Mouse (Mus musculus) retina, postnatal 1 day (tissue): Measurements from ENCODE around the gene Gm14399.
"Not testable (repeated sequence)": the region's sequence is repeated elsewhere in the genome, so short reads cannot be mapped to it uniquely, and the experiment has no call there.

Experiments
- DNase-seq: peaks from one replicate; pipeline ENCODE4 v3.0.0-alpha.2; 2012

Gm14399 gene

GRCm38 (mm10) chr2:175141993-175142295, at the start of gene Gm14399:
Gm14399 (minus strand) TSS chr2:175142012.
- not testable (repeated sequence) for DNase-seq

- not testable (repeated sequence) for DNase-seq
Observed at GRCm38 (mm10) chr2:175179008-175179407, 37.2 kb upstream of the Gm14399 start.

DNA sequence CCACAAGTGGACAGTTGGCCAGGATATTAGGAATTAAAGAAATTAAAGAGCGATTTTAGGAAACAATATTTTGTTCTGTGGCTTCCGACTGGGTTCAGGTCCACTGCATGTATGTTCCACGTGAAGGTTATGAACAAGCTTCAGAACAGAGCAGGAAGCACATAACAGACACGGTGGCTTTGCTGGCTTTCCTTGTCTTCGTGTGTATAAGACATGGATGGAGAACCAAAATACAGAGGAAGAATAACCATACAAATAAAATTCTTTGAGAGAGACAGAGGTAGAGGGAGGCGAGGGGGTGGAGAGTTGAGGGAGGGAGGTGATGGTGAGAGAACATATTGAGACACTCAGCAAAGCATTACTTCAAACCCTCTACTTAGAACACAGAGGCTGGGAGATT, 34.5 kb upstream of the Gm14399 start:
- DNase-seq = no peak

DNA sequence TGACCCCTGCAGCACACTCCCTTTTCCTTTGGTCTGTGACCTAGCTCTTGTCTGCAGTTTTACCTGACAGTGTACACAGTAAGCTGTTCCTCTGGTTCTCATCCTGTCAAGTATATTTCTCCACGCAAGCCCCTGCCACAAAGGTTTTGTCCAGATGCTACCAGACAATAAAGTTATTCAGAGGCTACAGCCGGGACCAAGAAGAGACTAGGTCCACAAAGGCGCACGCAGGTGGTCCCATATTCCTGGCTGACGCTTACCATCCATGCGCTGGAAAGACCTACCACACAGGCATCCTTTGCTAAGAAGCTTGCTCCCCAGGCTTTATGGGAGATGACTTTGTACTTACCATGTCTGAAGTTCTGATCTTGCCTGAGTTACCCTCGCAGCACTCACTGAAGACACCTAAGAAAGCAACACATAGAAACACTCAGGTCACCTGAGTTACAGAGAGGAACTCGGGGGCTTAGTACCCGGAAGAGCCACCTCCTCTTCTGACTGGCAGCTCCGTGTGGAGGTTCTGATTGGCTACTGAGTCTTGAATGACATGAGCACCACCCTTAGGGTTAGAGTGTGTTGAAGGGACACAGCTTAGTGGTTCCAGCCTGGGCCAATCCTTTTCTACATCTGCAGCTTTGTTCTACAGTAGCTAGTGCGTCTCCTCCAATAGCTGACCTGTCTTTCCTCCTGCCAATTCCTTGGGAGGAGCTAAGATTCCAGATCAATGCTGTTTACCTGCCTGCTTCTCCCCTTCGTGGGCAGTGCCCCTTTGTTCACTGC, 33.8 kb upstream of the Gm14399 start, which contains the start of gene Gm14443:
Gm14443 (minus strand) TSS at position 471 of the 780 bp plus-strand sequence.
- DNase-seq = not testable (repeated sequence)

DNA sequence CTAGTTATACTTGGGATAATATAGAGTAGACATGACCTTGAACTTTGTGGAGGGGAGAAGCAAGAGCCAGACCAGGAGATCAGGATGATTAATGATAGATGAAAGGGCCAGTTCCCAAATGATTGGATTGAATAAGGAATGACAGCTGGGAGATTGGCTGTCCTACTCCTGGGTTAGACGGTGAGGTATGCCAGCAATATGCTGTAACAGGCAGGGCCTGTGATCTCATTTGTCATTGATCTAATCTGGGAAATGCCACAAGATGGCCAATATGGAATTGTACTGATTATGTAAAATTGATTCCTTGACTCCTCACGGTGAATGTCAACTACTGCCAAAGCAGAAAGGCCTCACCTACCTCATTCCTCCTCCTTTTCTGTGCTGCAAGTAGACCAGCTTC, 32.2 kb upstream of the Gm14399 start:
- not testable (repeated sequence) for DNase-seq

GRCm38 (mm10) chr2:175172906-175173595, 31.2 kb upstream of the Gm14399 start:
- DNase-seq = not testable (repeated sequence)

GRCm38 (mm10) chr2:175172123-175172522, 30.3 kb upstream of the Gm14399 start:
- no peak for DNase-seq

- DNase-seq = not testable (repeated sequence)
Observed at GRCm38 (mm10) chr2:175166870-175167269, 25.1 kb upstream of the Gm14399 start.

GRCm38 (mm10) chr2:175165110-175165509, 23.3 kb upstream of the Gm14399 start:
- not testable (repeated sequence) for DNase-seq

GRCm38 (mm10) chr2:175161438-175161837, 19.6 kb upstream of the Gm14399 start:
- not testable (repeated sequence) for DNase-seq

GRCm38 (mm10) chr2:175158642-175159041, 16.8 kb upstream of the Gm14399 start:
- DNase-seq = no peak

GRCm38 (mm10) chr2:175156696-175157095, 14.9 kb upstream of the Gm14399 start:
- no peak for DNase-seq

DNA sequence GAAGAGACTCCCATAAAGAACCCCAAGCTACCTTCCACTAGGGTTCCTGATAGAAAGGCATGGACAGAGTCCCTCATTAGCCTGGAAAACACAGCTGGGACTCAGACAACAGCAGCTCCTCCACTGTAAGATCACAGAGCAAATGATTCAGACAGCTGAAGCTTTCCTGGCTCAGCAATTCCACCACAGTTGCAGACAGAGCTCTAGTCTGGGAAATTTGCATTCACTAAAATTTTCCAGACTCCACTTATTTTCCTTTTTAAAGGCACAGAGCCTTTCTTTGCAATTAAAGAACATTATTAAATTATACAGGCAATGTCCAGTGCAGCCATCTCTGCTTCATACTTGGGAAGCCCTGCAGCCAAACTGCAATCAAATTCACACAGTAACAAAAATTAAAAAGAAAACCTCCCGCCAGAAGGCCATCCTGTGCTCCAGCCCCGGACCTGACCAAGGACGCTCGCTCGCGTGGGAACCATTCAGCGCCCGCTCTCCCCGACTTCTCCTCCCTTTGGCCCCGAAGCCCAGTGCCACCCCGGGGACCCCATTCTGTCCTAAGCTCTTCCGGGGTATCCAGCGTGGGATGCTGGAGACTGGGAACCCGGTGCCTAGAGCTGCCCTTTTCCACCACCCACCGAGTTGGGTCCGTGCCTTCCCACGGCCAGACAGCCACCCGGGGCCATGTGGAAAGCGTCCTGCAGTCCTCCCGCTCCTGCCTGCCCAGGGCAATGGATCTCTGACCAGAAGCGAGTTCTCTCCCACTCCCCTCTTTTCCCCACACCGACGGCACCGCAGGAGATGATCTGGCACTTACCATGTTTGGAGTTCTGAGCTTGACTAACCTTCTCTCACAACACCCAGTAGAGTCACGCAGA, 457 bp downstream of the Gm14399 start:
- peak; percentile 23 for DNase-seq

DNA sequence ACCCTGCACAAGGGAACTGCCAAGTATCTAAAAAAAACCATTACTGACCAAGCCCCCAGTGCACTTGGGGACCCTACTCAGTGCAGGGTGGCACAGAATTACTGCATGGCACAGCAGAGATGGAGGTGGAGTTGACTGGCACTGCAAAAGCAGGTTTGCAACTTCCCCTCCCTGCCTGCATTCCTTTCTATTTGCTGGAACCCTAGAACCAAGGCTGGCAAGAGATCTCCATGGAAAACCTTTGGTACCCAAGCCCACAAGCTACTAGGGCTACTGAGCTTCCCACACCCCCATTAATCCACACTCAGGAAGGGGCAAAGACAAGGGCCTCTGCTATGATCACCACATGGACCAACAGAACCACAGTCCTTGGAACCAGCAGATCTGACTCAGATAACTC, 1.2 kb downstream of the Gm14399 start:
- DNase-seq = not testable (repeated sequence)
